Mouse (Mus musculus): ENCODE measurements around the gene Nfkbil1.

- TF ChIP-seq CTCF (IDR thresholded peaks at IDR 0.05; ENCODE audit: control insufficient read depth, insufficient read depth, insufficient read length) (no peak), MYOD1 (IDR thresholded peaks at IDR 0.05; ENCODE audit: control insufficient read depth, insufficient read length, low read depth) (no peak), MYOG (IDR thresholded peaks at IDR 0.05; ENCODE audit: control insufficient read depth, extremely low read depth, insufficient read length) (no peak), CEBPB (IDR thresholded peaks at IDR 0.05; ENCODE audit: low read depth) (no peak), FOSL1 (IDR thresholded peaks at IDR 0.05; ENCODE audit: insufficient read depth, low read length, poor library complexity, severe bottlenecking) (no peak), MAX (IDR thresholded peaks at IDR 0.05) (no peak), USF1 (IDR thresholded peaks at IDR 0.05; ENCODE audit: low read depth) (no peak)
Observed at GRCm38 (mm10) chr17:35172445-35173234, 63.0 kb downstream of the Nfkbil1 start.
